Mouse (Mus musculus): ENCODE measurements around the gene Prdm2. TPM values are rescaled to one million over a fixed set of nuclear protein-coding genes. Genes with fewer than 3 reads are reported as not detected.

The Prdm2 gene
- total RNA-seq (2021) (10 to 100 TPM; 20.1 to 22.0 TPM), polyA plus RNA-seq (2012; rRNA removed) (9.3 and 12.4 TPM in 2 replicates)
- long read RNA-seq: 0 reads

- Histone ChIP-seq H3K27ac (peak within 1 kb of the TSS; percentile 94), H3K9ac (ENCODE audit: low read depth, low read length) (peak within 1 kb of the TSS; percentile 90), H3K27me3 (ENCODE audit: control insufficient read depth, insufficient read depth, low read length) (no peaks in the 10 kb centered on the region), H3K36me3 (ENCODE audit: control insufficient read depth, insufficient read depth, low read length) (peaks cover 2% of the 10 kb centered on the region; the same call in 1 of the 2 replicates), H3K4me3 (peak within 1 kb of the TSS; percentile 95), H3K79me2 (replicated peaks; ENCODE audit: control insufficient read depth, insufficient read depth, low read length) (no peaks in the 10 kb centered on the region; the same call in 1 of the 2 replicates), H3K4me1 (ENCODE audit: control insufficient read depth, insufficient read depth, low read length) (peaks cover 7% of the 10 kb centered on the region)
- intact Hi-C loops (cut with DNase I): loop anchor here (1.0 kb wide), 1 partner anchor 99 kb away; no protein-coding TSS in a partner anchor
- DNase-seq: peak; percentile 83 to 85
- 2% methylated on average over 95 of the region's 96 CpGs for WGBS
- TF ChIP-seq POLR2A (IDR thresholded peaks at IDR 0.05; ENCODE audit: insufficient read depth, low read depth, low read length) (no peak; the same call in 1 of the 2 replicates), EP300 (IDR thresholded peaks at IDR 0.05; ENCODE audit: insufficient read depth, low read depth, low read length) (0 out of 2 replicates have a peak, but pooled peaks have one; percentile 51), CTCF (IDR thresholded peaks at IDR 0.05) (peak; percentile 43)
Observed at GRCm38 (mm10) chr4:143212341-143213174, at the start of gene Prdm2. Gene Prdm2 (minus strand): TSS chr4:143212995.

DNA sequence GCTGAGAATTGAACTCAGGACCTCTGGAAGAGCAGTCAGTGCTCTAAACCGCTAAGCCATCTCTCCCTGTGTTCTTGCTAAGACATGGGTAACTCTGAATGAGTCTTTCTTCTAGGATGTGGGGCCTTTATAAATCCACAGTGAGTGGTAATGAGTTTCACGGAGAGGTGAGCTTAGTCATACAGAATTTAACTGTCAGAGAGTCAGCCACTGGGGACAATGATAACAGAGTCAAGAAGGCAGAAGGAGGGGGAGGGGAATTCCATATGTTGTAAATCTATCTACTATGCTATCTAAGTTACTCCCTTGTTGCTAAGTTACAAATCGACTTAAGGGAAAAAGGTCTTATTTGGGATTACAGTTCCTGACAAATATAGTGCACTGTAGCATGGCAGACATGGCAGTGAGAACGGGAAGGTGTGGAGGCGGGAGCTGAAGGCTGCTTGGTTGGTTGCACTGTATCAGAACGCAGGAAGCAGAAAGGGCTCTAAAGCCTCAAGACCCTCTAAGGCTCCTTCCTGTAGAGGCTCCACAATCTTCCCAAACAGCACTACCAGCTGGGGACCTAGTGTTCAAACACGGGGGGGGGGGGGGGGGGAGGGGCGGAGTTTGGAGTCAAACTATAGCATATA lies 47.0 kb upstream of the Prdm2 start:
- 41% methylated on average over 8 of the region's 8 CpGs for WGBS
- H3K4me3 ChIP-seq: no peak overlapping the region
- no peak overlapping the region for H3K27ac ChIP-seq
- H3K27me3 ChIP-seq (ENCODE audit: control insufficient read depth, insufficient read depth, low read length): no peaks in the 10 kb centered on the region
- no peaks in the 10 kb centered on the region for H3K79me2 ChIP-seq (replicated peaks; ENCODE audit: control insufficient read depth, insufficient read depth, low read length)
- H3K36me3 ChIP-seq (ENCODE audit: control insufficient read depth, insufficient read depth, low read length): no peaks in the 10 kb centered on the region
- intact Hi-C loops (cut with DNase I): loop anchor here (5.0 kb wide), 1 partner anchor 122 kb away; no protein-coding TSS in a partner anchor
- H3K9ac ChIP-seq (ENCODE audit: low read depth, low read length): no peak overlapping the region
- DNase-seq: no peak
- no peak for TF ChIP-seq POLR2A (IDR thresholded peaks at IDR 0.05; ENCODE audit: insufficient read depth, low read depth, low read length)
- TF ChIP-seq EP300 (IDR thresholded peaks at IDR 0.05; ENCODE audit: insufficient read depth, low read depth, low read length): no peak
- TF ChIP-seq CTCF (IDR thresholded peaks at IDR 0.05): no peak
- no peaks in the 10 kb centered on the region for H3K4me1 ChIP-seq (ENCODE audit: control insufficient read depth, insufficient read depth, low read length)

GRCm38 (mm10) chr4:143258517-143258916 lies 45.7 kb upstream of the Prdm2 start:
- Histone ChIP-seq H3K9ac (ENCODE audit: low read depth, low read length) (no peak overlapping the region), H3K4me1 (ENCODE audit: control insufficient read depth, insufficient read depth, low read length) (no peaks in the 10 kb centered on the region), H3K36me3 (ENCODE audit: control insufficient read depth, insufficient read depth, low read length) (no peaks in the 10 kb centered on the region), H3K79me2 (replicated peaks; ENCODE audit: control insufficient read depth, insufficient read depth, low read length) (no peaks in the 10 kb centered on the region), H3K27me3 (ENCODE audit: control insufficient read depth, insufficient read depth, low read length) (no peaks in the 10 kb centered on the region), H3K27ac (no peak overlapping the region), H3K4me3 (no peak overlapping the region)
- peak; percentile 63 for TF ChIP-seq CTCF (IDR thresholded peaks at IDR 0.05)
- no peak for TF ChIP-seq EP300 (IDR thresholded peaks at IDR 0.05; ENCODE audit: insufficient read depth, low read depth, low read length)
- peak; percentile 19 to 65 for DNase-seq
- 35% methylated on average over 19 of the region's 19 CpGs for WGBS
- intact Hi-C loops (cut with DNase I): loop anchor here (5.0 kb wide), 1 partner anchor 124 kb away; no protein-coding TSS in a partner anchor

DNA sequence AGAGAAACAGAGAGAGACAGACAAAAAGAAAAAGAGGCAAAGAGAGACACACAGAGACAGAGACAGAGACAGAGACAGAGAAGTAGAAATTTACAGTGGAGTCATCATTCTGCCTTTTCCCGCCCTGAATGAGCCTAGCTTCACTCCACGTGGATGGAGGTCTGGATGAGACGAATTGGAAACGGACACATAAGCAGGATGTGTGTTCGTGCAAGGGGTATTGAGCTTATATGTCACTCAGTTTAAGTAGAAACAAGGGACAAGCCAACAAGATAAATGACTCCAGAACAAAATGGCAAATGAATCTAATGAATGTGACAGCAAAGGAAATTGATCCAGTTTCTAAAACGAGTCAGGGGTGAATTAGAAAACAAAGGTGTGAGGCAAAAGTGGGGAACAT lies 45.2 kb upstream of the Prdm2 start:
- no peaks in the 10 kb centered on the region for H3K27me3 ChIP-seq (ENCODE audit: control insufficient read depth, insufficient read depth, low read length)
- intact Hi-C loops (cut with DNase I): loop anchor here (5.0 kb wide), 1 partner anchor 124 kb away; no protein-coding TSS in a partner anchor
- H3K27ac ChIP-seq: no peak overlapping the region
- 43% methylated on average over 6 of the region's 6 CpGs for WGBS
- TF ChIP-seq EP300 (IDR thresholded peaks at IDR 0.05; ENCODE audit: insufficient read depth, low read depth, low read length): no peak
- TF ChIP-seq POLR2A (IDR thresholded peaks at IDR 0.05; ENCODE audit: insufficient read depth, low read depth, low read length): no peak
- no peak for TF ChIP-seq CTCF (IDR thresholded peaks at IDR 0.05)
- no peaks in the 10 kb centered on the region for H3K79me2 ChIP-seq (replicated peaks; ENCODE audit: control insufficient read depth, insufficient read depth, low read length)
- DNase-seq: no peak
- no peaks in the 10 kb centered on the region for H3K36me3 ChIP-seq (ENCODE audit: control insufficient read depth, insufficient read depth, low read length)
- H3K9ac ChIP-seq (ENCODE audit: low read depth, low read length): no peak overlapping the region
- H3K4me3 ChIP-seq: no peak overlapping the region
- no peaks in the 10 kb centered on the region for H3K4me1 ChIP-seq (ENCODE audit: control insufficient read depth, insufficient read depth, low read length)

- 79% methylated on average over 8 of the region's 8 CpGs for WGBS
- H3K79me2 ChIP-seq (replicated peaks; ENCODE audit: control insufficient read depth, insufficient read depth, low read length): no peaks in the 10 kb centered on the region
- no peak overlapping the region for H3K4me3 ChIP-seq
- no peaks in the 10 kb centered on the region for H3K36me3 ChIP-seq (ENCODE audit: control insufficient read depth, insufficient read depth, low read length)
- TF ChIP-seq CTCF (IDR thresholded peaks at IDR 0.05): no peak
- no peak for TF ChIP-seq EP300 (IDR thresholded peaks at IDR 0.05; ENCODE audit: insufficient read depth, low read depth, low read length)
- no peak for TF ChIP-seq POLR2A (IDR thresholded peaks at IDR 0.05; ENCODE audit: insufficient read depth, low read depth, low read length)
- intact Hi-C loops (cut with DNase I): loop anchor here (5.0 kb wide), 1 partner anchor 127 kb away; no protein-coding TSS in a partner anchor
- H3K4me1 ChIP-seq (ENCODE audit: control insufficient read depth, insufficient read depth, low read length): no peaks in the 10 kb centered on the region
- H3K27me3 ChIP-seq (ENCODE audit: control insufficient read depth, insufficient read depth, low read length): no peaks in the 10 kb centered on the region
- DNase-seq: no peak
- H3K27ac ChIP-seq: no peak overlapping the region
- no peak overlapping the region for H3K9ac ChIP-seq (ENCODE audit: low read depth, low read length)
Observed at GRCm38 (mm10) chr4:143255541-143255940, 42.7 kb upstream of the Prdm2 start.
